Mouse (Mus musculus) layer of hippocampus, postnatal 25 days (tissue): ENCODE data around the gene Slc35b4. TPM values are rescaled to one million over a fixed set of nuclear protein-coding genes. Genes with fewer than 3 reads are reported as not detected.

Experiments
- DNase-seq, 2 experiments: peaks; one replicate each; pipeline ENCODE4 v3.0.0; 2022; ENCODE audit warnings: mixed read lengths in 2 of 2, low spot score in 1 of 2; ENCODE audit errors: extremely low spot score in 1 of 2
- total RNA-seq, 2 experiments: library from RNA; stranded (reverse); gene quantifications; 2 replicates each; pipeline ENCODE4 v1.2.3; 2021

Slc35b4 gene
- total RNA-seq, result 10 to 100 TPM; 55.2 to 58.2 TPM

GRCm38 (mm10) chr6:34176864-34177247, at the start of gene Slc35b4:
Gene Slc35b4, minus strand, starts transcription at chr6:34177111.
- peak; percentile 74 to 81 for DNase-seq

GRCm38 (mm10) chr6:34225004-34225599, 48.2 kb upstream of the Slc35b4 start:
- DNase-seq, result no peak

DNA sequence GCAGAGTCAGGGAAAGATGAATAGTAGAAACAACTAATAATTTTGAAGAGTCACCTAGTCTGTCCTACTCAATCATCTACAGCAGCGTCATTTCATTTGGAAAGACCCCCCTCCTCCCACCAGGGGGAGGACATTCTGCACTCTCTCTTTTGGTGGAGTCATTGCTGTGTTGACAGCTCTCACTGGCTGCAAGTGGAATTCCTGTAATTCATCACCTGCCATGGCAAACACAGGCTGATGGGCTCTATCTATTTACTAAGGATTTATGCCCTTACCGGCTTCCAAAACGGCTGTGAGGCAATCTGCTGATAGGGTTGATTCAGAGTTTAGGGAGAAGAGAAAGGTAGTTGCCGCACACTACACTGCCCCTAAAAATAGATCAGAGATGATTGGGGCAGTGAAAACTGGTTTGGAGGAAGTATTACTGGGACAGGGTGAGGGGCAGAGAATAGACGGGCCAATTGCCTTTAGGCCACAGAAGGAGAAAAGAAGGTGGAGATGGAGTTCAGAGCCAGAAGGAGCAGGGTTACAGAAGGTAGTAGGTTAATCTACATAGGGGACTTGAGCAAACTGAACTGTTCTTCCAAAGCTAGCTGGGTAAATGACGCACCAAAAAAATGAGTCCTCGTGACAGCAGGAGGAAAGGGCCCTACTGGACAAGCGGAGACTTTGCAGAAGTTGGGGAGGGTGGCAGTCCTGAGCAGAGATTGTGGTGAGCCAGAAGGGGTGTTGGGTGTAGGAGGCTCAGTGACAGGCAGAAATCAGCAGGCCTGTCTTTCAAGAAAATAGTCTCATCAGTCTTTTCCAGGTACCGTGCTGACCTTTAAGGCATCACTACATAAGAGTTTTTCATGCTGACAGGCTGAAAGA, 39.8 kb upstream of the Slc35b4 start:
- DNase-seq, result no peak

- no peak for DNase-seq
Observed at GRCm38 (mm10) chr6:34205754-34206153, 28.8 kb upstream of the Slc35b4 start.

- DNase-seq, result peak; percentile 24 to 78
Observed at GRCm38 (mm10) chr6:34204971-34205572, 28.2 kb upstream of the Slc35b4 start.

GRCm38 (mm10) chr6:34203503-34203902, 26.6 kb upstream of the Slc35b4 start:
- DNase-seq, result no peak

GRCm38 (mm10) chr6:34194981-34195380, 18.1 kb upstream of the Slc35b4 start:
- no peak for DNase-seq

DNA sequence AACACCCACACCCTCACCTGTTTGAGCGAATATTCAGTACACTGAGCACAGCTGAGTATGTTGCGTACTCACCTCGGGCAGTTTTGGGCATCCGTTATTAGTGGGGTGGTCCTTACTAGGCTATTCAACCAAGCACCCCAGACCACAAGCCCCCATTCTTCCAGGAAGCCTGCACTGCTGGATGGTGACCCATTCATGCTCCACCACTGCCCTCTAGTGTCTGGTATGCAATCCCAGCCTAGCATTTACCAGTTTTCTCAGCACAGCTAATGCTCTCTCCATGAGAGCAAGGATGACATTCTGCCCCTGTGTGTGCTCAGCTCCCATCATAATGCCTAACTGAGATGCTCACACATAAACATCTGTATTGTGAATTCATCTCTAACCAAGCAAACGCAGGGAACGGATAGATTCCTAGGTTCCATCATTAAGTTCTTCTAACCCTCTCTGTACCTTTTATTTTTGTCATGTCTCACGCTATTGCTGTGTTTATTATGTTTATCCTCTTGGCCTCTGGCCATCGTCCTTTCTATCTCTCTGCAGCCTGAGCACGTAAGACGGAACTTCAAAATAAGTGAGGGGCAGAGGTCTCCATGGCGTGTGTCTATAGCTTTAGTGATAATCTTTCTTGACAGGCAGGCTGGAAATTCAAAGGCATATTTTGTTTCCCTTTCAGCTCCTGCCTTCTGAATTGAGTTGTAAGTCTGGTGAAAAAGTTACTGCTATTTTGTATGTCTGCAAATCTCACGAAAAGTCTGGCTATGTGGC, 17.0 kb upstream of the Slc35b4 start:
- peak; percentile 33 to 64 for DNase-seq

GRCm38 (mm10) chr6:34191401-34191800, 14.5 kb upstream of the Slc35b4 start:
- DNase-seq, result no peak

DNA sequence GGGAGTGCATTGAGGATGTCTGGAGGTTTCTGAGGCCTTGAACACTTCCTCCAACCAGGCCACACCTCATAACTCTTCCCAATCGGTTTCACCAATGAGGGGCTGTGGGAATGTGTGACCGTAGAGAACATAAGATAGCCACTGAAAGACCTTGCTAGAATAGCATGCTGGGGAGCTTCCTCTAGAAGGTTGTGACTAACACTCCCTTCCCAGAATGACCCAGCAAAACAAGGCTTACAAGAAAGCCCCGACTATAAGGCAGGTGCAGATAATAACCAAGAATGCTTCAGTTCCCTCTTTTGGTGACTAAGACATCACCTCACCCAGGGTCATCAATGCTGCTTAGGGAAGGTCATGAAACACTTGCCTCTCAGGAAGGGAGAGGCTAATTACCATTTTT, 12.6 kb upstream of the Slc35b4 start:
- no peak for DNase-seq

GRCm38 (mm10) chr6:34187986-34188599, 11.2 kb upstream of the Slc35b4 start:
- no peak for DNase-seq

DNA sequence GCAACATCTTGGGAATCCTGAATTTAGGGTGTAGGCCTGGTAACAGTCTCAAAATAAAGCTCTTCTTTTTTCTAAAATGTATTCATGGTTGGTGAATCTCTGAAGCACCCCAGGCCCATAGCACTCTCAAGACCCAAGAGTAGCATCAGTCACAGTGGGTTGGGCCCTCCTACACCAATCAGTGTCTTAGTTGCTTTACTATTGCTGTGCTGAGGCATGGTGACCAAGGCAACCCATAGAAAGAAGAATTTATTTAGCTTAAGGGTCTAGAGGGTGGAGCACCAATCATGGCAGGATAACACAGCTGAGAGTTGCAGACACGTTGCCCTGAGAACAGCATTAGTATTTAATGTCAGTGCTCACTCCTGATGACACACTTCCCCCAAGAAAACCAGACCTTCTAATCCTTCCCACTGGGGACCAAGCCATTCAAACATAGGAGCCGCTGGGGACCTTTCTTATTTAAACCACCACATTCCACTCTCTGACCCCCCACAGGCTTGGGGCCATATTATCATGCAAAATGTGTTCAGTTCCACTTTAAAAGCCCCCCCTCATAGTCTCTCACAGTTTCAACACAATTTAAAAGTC, 10.5 kb upstream of the Slc35b4 start:
- DNase-seq, result no peak

GRCm38 (mm10) chr6:34183326-34183725, 6.4 kb upstream of the Slc35b4 start:
- no peak for DNase-seq

GRCm38 (mm10) chr6:34181961-34182360, 5.0 kb upstream of the Slc35b4 start:
- DNase-seq, result no peak

DNA sequence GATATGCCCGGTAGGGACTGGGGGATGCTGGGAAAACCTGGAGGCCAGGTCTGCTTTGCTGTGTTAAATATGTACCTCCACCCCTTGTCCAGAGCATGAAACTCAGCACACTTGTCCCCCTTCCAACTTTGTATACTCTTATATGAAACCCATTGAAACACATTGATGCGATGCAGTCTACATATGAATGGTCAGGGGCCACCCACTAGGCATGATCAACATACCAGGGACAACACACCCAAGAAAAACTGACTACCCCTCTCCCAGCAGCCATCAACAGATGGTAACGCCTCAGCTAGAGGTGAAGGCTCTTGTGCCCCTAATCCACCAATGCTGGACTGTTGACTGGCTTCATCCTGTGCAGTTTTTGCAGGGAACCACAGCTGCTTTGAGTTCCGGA, 3.0 kb upstream of the Slc35b4 start:
- no peak for DNase-seq

- no peak for DNase-seq
Observed at GRCm38 (mm10) chr6:34179007-34179406, 2.1 kb upstream of the Slc35b4 start.

DNA sequence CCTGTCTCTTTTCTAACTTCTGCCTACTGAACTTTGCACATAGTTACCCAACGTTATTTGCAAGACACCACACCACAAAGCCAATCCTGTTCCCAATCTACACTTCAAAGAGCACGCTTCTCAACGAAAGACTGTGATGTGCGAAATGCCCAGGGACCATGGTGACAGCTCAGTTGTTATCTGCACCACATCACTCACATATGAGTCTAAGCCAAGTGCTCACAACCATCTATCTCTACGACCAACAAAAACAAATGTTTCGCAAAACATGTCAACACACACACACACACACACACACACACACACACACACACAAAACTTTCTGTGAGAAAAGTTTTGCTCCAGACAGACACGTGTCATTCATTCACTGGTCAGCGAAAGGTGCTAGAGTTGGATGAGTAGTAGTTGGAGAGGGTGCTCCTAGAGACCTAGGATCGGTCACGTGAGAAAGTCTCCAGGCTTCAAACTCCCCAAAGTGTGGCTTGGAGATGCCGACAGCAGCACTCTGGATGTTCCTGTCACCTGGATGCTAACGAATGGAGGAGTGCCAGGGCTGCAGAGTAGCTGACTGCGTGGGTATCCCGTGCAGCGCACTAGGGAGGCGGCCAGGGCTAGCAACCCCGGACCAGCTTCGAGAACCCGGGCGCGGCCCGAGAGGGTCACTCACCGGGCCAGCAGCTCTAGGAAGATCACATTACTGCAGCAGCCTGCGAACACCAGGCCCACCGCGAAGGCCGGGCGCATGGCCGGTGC, 624 bp downstream of the Slc35b4 start:
- DNase-seq, result no peak

GRCm38 (mm10) chr6:34174715-34175114, 2.2 kb downstream of the Slc35b4 start:
- no peak for DNase-seq

- no peak for DNase-seq
Observed at GRCm38 (mm10) chr6:34173251-34173650, 3.7 kb downstream of the Slc35b4 start.
